Comparison of ENCODE assay signal across 8 mouse cellular contexts in the genomic region with DNA sequence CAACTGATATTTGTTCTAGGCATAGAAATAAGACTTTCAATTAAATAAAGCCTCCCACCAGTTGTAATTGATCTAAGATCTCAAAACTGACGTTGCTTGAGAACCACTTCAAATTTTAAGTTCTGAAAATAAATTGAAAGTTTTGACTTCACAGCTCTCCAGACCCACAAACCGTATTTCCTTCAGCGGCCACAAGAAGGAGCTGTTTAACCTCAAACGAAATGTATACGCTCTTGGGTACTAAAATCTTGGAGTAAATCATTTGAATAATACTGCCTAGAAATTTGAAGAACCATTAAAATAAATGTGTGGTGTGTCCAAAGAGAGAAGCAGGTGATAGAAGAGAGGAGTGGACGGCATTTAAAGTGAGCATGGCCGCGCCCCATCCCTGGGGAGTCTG.
A peak's percentile ranks its signal among the peaks of the same experiment; 100 is the strongest.
DNase-seq lines count a peak whose midpoint lies in the region; ATAC-seq and TF ChIP-seq lines count a peak whose summit lies in the region.

No protein-coding gene starts in this region.

- no peaks in the 10 kb centered on the region for H3K36me3 ChIP-seq in hindbrain, embryonic 10.5 days
- H3K36me3 ChIP-seq in hindbrain, embryonic 13.5 days: no peaks in the 10 kb centered on the region
- no peaks in the 10 kb centered on the region for H3K36me3 ChIP-seq in G1E (replicated peaks)
- H3K36me3 ChIP-seq in embryonic facial prominence, embryonic 14.5 days (ENCODE audit: control insufficient read depth, insufficient read depth, low read length): no peaks in the 10 kb centered on the region

- H3K9me3 ChIP-seq in hindbrain, embryonic 10.5 days: no peaks in the 10 kb centered on the region
- H3K9me3 ChIP-seq in hindbrain, embryonic 13.5 days: no peaks in the 10 kb centered on the region
- no peaks in the 10 kb centered on the region for H3K9me3 ChIP-seq in G1E (replicated peaks)
- no peaks in the 10 kb centered on the region for H3K9me3 ChIP-seq in embryonic facial prominence, embryonic 14.5 days (ENCODE audit: control insufficient read depth, low read length)

- no peak for ATAC-seq in hindbrain, embryonic 13.5 days (ENCODE audit: low FRiP score)
- ATAC-seq in G1E (ENCODE audit: extremely low read depth, insufficient number of reproducible peaks, low FRiP score, poor library complexity, severe bottlenecking): no peak
- ATAC-seq in embryonic facial prominence, embryonic 14.5 days (ENCODE audit: low read depth): no peak
- 0 out of 2 replicates have a peak, but pooled peaks have one; percentile 48 for ATAC-seq in megakaryocyte progenitor cell, adult 5-6 weeks (replicated peaks; ENCODE audit: poor library complexity)
- no peak for ATAC-seq in erythroblast, adult 5-6 weeks (replicated peaks; ENCODE audit: low FRiP score, poor library complexity, severe bottlenecking)
- ATAC-seq in megakaryocyte-erythroid progenitor cell, adult 5-6 weeks (replicated peaks; ENCODE audit: low FRiP score, low TSS enrichment, poor library complexity, severe bottlenecking): no peak

- H3K9ac ChIP-seq in hindbrain, embryonic 13.5 days: no peak overlapping the region
- H3K9ac ChIP-seq in embryonic facial prominence, embryonic 14.5 days (ENCODE audit: low read depth, low read length): no peak overlapping the region

- DNase-seq in hindbrain, embryonic 10.5 days (ENCODE audit: low spot score): peak; percentile 50
- DNase-seq in 3T3-L1 (ENCODE audit: low read depth, low spot score) (peak; percentile 63), G1E (ENCODE audit: low spot score) (peak; percentile 6)
- DNase-seq in embryonic facial prominence, embryonic 14.5 days (ENCODE audit: low spot score): peak; percentile 63

- no peak overlapping the region for H3K4me3 ChIP-seq in hindbrain, embryonic 10.5 days
- H3K4me3 ChIP-seq in hindbrain, embryonic 13.5 days: no peak overlapping the region
- H3K4me3 ChIP-seq in G1E (ENCODE audit: low read depth, low read length): no peak overlapping the region
- H3K4me3 ChIP-seq in embryonic facial prominence, embryonic 14.5 days (ENCODE audit: low read depth, low read length): no peak overlapping the region

- H3K27me3 ChIP-seq in hindbrain, embryonic 10.5 days (ENCODE audit: insufficient read depth, poor library complexity, severe bottlenecking): no peaks in the 10 kb centered on the region
- no peaks in the 10 kb centered on the region for H3K27me3 ChIP-seq in hindbrain, embryonic 13.5 days
- peaks cover 7% of the 10 kb centered on the region; the same call in 1 of the 2 replicates for H3K27me3 ChIP-seq in G1E (ENCODE audit: insufficient read depth, low read length)
- H3K27me3 ChIP-seq in embryonic facial prominence, embryonic 14.5 days (replicated peaks; ENCODE audit: control insufficient read depth, insufficient read depth, low read length): no peaks in the 10 kb centered on the region

- WGBS in hindbrain, embryonic 10.5 days: 32% methylated on average over 8 of the region's 8 CpGs
- 27% methylated on average over 8 of the region's 8 CpGs for WGBS in hindbrain, embryonic 13.5 days
- WGBS in embryonic facial prominence, embryonic 14.5 days: 24% methylated on average over 8 of the region's 8 CpGs

- 0 out of 2 replicates have a peak, but pooled peaks have one; percentile 17 for TF ChIP-seq CTCF in G1E (IDR thresholded peaks at IDR 0.05; ENCODE audit: low read depth, low read length)

- no peaks in the 10 kb centered on the region for H3K4me1 ChIP-seq in hindbrain, embryonic 10.5 days (replicated peaks)
- H3K4me1 ChIP-seq in hindbrain, embryonic 13.5 days (replicated peaks): no peaks in the 10 kb centered on the region
- no peaks in the 10 kb centered on the region for H3K4me1 ChIP-seq in G1E (ENCODE audit: insufficient read depth, low read depth, low read length)
- H3K4me1 ChIP-seq in embryonic facial prominence, embryonic 14.5 days (ENCODE audit: control insufficient read depth, insufficient read depth, low read length): no peaks in the 10 kb centered on the region

- no peak overlapping the region for H3K27ac ChIP-seq in hindbrain, embryonic 10.5 days
- no peak overlapping the region for H3K27ac ChIP-seq in hindbrain, embryonic 13.5 days
- H3K27ac ChIP-seq in embryonic facial prominence, embryonic 14.5 days (replicated peaks; ENCODE audit: low read depth, low read length): no peak overlapping the region

- H3K4me2 ChIP-seq in hindbrain, embryonic 13.5 days: no peak overlapping the region
- H3K4me2 ChIP-seq in embryonic facial prominence, embryonic 14.5 days (ENCODE audit: low read depth, low read length): no peak overlapping the region

Comparison
In these comparisons a context has a peak if more than half of its experiments do, and no peak if none do; other contexts are left out.
1. DNase-seq: peak in every context shown above with its lines; median percentile 63 in 3T3-L1; 63 in embryonic facial prominence, embryonic 14.5 days; 50 in hindbrain, embryonic 10.5 days; 6 in G1E.